Mouse (Mus musculus) layer of hippocampus, postnatal 36 days (tissue): ENCODE measurements around the gene Mllt10. TPM values are rescaled to one million over a fixed set of nuclear protein-coding genes. Genes with fewer than 3 reads are reported as not detected.
"Not testable (repeated sequence)": the region's sequence is repeated elsewhere in the genome, so short reads cannot be mapped to it uniquely, and the experiment has no call there.

ENCODE experiments used
- DNase-seq, 2 experiments: peaks; one replicate each; pipeline ENCODE4 v3.0.0; 2022
- total RNA-seq, 2 experiments: library from RNA; stranded (reverse); gene quantifications; 2 replicates each; pipeline ENCODE4 v1.2.3; 2021

The Mllt10 gene
- total RNA-seq, 2 experiments from 2014 or later = 53.7 to 57.7 TPM

DNA sequence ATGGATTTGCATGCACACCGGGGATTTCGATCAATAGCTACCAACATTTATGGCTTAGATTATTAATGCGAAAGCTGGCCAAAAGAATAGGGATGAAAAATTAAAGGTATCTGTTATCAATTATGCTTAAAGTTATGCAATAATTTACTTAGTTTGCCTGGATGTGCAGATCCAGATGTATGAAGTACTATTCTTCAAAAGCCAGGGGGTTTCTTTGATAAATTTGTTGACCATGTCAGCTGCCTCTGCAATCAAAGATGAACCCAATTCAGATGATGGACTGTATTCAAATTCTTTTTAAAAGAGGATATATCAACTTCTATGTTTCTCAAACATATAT lies 3.2 kb upstream of the Mllt10 start:
- no peak for DNase-seq

DNA sequence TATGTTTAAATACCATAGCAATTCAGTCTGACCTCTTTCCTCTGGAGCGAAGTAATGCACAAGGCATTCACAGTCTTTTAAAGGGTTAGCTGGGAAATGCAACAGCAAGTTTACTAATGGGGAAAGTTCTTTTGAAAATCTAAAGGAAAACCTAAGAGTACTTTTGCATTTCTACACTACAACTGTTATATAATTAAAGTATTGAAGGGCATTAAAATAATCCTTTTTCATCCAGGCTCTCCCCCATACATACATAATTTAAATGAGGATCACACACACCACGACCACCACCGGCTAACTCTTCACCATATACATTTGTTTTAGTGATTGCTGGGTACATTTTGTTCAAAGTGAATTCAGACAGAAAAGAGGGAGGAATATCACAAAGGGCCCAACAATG lies 2.5 kb upstream of the Mllt10 start:
- no peak for DNase-seq

DNA sequence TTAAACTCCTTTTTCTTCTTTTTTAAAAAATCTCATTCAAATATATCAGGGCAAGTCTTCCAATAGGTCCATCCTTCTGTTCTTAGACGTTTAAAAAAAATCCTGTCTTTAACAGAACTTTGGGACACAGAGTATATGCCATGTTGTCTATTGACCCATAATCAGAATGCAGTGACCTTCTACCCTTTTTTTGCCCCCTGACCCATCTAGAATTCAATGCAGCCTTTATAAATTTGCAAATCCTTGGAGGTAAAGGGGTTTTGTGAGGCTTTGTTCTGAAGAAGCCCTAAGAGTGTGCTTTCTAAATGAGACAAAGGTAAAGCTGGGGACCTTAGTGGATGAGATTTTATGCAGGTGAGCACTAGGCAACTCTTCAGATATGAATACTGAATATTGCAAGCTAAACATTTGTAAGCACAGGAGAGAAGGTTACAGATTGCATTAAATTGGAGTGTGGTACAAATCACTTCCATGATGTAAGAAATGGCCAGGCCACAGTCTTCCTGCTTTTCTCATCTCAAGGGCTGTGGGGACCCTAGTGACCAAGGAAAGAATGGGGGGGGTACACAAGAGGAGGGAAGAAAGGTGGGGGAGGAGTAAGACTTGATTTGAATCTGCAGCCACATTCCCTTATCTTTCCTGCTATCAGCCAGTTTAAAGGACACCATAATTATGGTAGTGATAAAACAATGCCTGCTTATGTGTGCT lies 1.6 kb upstream of the Mllt10 start:
- no peak for DNase-seq

DNA sequence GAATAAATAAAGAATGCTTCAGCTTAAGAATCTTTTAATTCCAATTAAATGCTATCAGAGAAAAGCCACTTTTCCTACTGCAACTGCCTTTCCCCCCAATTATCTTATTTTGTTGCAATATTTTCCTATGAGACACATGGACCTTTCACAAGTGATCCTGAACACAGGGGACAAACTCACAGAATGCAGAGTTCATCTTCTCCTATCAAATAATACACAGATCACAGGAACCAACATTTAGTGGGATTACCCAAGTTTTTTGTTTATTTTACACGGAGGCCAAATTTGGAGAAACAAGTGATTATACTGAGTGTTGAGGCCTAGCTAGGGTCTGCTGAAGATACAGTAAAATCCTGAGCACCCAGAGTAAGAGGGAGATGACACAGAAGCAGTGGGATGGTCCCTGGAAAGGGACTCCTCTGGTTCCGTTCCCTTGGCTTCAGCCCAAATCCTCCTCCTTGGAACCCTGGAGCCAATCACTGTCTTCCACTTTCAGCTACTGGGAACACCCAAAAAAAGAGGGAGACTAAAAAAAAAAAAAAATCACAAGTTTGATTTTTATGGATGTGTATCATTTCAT lies 996 bp upstream of the Mllt10 start:
- no peak for DNase-seq

DNA sequence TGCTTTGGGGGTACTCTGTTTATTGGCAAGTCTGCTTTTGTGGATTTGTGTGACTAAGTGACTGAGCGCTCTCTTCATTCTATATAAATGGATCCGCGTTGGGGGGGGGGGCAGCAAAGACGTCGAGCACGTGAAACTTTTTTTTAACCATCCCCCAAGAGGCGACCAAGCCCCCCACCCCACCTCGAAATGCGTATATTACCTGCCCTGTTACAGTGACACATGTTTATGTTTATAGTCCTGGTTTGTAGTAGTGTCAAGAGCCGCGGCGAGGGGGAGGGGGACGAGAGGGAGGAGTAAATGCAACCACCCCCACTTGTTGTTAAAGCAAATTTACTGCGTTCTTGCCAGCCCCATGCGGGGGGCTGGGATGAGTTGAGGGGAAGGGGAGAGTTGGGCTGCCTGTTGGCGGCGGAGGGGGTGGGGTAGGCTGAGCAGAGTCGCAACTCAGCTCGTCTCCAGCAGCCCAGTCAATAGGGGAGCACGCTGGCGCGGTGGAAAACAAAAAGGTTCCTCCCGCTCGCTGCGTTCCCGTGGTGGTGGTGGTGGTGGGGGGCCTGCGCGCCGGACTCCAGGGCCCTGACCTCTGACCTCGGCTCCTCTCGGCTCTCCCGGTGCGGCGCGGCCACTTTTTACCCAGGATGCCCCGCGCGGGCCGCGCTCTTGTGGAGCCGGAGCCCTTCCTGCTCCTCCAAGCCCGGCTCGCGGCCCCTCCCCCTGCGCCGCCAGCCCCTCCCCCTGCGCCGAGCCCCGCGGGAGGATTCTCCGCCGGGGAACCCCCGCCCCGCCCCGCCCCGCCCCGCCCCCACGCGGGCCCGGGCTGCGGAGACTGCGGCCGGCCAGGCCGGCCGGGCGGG lies 1.1 kb downstream of the Mllt10 start:
- peak; percentile 89 to 90 for DNase-seq

DNA sequence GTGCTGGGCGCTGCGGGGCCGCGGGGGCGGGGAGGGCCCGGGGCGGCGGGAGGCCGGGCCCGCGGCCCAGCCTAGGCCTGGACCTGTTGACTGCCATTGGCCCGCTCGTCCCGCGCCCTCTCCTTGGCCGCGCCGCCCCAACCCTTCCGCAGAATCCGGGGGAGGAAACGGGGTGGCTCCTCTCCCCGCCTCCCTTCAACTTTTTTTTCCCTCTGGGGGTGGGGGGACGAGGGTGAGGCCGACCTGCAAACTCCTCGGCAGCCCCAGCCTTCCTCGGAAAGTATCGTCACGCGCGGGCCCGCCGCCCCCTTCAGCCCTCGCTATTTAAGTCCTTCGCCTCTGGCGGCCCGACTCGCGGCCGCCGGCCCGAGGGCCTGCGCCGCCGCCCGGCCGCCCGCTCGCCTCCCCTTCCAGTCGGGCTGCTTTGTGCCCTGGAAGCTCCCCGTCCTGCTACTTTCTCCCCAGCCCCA lies 1.8 kb downstream of the Mllt10 start:
- DNase-seq = peak; percentile 89 to 91

DNA sequence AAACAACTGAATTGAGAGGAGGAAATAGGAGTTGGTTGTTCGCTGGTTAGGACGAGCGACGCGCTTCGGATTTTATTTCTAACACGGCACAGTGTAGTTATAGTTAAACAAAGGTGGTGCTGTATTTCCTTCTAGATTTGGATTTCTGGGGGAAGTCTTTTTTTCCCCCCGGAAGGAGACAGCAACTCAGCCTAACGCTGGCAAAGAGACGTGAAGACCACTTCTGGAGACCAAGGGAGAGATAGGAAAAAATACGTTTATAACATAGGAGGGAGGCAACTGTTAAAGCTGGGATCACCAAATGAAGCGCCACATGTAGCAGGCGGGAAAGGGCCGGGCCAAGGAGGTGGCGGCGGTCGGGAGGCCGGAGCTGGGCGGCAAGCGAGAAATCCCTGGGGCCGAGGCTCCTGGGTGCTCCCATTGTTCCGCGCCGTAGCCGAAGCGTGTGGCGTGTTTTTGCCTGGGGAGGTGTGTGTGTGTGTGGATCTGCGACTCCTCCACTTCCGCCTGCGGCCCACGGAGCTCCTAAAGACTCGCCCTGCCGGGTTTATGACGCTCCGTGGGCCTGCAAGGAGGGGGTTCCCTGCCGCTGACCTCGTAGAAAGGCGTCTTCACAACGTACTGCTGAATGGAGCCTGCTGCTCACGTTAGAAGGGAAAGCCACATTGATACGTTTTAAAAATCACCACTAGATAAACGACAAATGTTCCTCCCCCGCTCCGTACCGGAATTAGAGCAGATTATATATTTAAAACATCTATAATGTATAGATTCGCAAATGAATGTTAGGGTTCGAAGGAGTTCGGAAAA lies 2.5 kb downstream of the Mllt10 start:
- DNase-seq = peak; percentile 64

DNA sequence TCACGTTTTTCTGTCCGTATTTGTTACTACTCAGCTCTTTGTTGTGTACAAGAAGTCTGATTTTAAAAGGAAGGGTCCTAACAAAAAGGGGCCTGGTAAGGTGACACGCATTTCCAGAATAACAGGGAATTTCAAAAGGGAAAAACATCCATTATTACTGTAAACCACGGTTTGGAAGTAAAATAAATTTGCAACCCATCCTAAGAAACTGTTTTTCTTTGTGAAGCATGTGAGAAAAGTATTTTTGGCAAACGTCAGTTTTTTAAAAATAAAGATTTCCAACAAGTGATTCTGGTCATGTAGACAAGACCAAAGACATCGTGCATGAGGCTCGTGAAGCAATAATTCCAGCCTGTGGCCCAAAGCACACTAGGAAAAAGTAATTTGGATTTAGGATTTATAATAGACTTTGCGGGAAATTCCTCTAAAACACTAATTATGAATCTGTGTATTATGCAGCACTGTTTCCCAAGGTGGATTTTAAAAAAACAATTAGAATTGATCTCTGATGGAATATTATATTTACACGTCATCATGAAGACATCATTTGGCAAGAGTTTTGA lies 3.2 kb downstream of the Mllt10 start:
- DNase-seq = no peak

DNA sequence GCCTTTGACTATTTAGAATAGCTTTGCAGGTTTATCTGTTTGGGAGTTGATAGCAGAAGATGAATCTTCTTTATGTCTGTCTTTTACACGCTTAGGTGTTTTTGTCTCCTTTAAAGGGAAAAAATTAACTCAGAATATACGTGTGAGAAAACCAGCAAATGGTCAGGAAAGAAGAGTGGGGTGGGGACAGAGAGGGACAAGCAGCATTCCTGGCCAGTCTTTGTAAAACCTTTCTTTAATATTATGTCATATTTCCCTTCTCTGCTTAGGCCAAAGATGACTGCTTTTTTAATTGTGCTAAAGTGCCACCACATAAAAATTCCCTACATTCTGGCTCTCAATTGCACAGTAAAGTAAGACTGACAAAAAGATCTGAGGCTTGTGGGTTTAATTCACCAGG lies 4.0 kb downstream of the Mllt10 start:
- no peak for DNase-seq

DNA sequence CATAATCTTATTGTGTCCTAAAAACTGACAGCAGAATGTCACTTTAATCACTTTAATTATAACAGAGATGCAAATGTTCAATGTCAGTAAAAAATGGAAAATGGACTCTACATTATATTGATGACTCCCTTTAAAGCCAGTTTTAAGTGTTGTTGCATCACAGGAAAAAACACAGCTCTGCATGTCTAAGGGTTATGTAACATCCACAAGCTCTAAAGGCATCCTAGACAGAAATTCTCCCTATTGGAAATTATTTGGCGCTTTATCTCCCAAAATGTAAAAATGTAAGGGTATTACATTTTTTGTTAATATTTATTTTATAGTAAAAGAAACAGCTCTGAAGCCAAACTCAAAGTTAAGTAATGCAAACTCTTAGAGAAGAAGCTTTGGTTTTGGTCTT lies 4.9 kb downstream of the Mllt10 start:
- no peak for DNase-seq

DNA sequence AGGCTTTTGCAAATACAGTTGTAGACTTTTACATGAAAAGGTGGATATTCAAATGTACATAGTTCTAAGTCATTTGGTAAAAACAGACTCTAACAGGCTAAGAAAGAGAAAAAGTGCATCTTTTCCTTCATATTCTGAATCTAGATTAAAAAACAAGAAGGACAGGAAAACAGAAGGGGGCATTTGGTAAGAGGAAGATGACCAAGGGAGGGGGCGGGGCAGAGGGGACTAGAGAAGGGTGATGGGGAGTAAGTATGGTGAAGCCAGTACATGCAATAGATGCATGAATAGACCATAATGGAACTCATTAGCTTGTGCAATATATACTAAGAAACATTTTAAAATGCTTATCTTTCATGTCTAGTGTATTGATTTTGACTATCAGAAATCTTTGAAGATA lies 5.4 kb downstream of the Mllt10 start:
- DNase-seq = no peak

DNA sequence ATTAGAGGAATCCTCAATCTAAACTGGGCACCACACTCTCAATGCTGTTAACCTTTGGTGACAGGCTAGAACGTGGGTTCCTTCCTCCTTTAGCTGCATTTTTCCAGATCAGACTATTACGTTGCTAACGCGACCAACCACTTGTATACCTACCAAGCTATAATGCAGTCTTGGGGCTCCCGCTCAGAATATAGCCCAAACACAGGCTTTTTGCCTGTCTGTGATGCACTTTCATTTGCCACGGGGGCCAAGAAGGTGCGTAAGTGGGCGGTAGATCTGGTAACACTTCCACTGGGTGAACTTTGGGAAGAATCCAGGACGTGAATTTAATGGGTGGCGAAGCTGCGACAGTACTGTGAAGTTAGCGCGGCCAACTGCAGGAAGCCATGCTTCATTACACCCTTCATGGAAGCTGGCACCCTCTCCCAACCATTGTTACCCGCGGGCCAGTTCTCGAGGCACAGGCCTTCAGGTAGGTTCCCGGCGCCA lies 8.8 kb downstream of the Mllt10 start:
- DNase-seq = peak; percentile 53 to 58

DNA sequence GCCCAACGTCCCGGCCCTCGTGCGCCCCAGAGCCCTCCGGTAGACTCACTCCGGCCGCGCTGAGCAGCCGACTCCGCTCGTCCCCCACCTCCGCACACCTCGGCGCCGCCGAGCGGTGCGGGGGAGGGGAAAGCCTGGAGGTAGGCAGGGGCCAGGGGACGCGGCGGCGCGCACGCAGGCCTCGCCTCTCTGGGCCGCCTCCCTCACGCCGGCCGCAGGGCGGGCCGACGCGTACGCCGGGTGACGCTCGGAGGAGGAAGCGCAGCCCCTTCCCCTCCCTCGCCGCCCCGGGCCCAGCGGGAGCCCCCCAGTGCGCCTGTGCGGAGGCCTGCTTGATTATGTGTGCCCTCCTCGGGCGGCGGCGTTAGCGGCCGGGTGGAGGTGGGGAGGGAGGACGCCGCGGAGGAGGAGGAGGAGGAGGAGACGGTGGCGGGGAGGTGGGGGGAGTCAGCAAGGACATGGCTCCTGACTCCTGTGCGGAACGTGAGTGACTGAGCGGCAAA lies 9.4 kb downstream of the Mllt10 start:
- DNase-seq = peak; percentile 92 to 93

DNA sequence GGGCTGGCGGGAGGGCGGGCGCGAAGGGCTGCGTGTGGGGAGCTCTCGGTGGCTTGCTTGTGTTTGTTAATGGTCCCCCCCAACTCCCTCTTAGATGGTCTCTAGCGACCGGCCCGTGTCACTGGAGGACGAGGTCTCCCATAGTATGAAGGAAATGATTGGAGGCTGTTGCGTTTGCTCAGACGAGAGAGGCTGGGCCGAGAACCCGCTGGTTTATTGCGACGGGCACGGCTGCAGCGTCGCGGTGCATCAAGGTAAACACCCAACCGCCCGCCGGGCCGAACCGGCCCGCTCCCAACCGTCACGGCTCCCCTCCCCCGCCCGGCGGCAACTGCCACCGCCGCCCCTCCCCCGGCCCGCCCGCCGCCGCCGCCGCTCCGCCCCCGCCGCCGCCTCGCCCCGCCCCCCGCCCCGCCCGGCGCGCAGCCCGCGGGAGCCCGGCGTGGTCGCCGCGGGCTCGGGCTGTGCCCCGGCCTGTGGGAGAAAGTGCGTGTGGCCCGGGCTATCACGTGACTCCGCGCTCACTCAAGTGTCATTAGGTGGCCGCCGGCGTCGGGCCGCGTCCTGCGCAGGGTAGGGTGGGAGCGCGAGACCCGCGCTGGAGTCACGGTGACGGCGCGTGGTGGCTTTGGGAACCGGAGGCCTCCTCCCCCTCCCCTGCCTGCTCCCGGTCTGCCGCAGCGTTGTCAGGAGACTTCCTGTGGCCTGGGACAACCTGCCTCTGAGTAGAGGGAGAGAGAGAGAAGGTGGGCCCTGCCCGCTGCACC lies 10.1 kb downstream of the Mllt10 start:
- DNase-seq = peak; percentile 63 to 66

DNA sequence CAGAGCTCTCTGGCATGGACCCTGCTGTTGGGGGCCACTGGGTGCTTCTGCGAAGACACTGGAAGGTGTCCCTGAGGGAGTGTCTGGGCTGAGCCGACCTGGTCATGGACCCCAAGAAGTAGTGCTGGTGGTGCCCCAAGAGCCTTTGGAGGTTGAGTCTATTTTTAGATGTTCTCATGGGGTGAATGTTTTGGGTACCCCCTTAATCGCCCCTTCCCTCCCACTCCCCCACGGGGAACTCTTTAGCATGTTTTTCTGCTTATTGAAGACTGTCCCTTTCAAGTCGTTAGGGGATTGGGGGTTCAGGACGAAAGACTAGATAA lies 10.6 kb downstream of the Mllt10 start:
- no peak for DNase-seq

DNA sequence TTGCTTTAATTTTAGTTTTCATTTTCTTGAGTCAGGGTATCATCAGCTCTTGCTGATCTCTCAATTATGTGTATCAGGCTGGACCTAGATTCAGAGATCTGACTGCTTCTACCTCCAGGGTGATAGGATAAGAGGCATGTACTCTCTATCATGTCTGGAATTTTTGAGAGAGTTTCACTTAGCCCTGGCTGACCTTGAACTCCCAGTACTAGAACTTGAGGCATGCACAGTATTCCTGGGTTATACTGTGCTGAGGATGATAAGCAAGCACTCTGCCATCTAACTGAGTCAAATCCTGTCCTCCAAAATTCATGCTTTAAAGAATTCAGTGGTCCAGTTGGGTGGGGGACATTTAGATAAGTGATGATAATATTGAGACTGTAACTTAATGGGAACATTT lies 11.4 kb downstream of the Mllt10 start:
- DNase-seq = no peak

DNA sequence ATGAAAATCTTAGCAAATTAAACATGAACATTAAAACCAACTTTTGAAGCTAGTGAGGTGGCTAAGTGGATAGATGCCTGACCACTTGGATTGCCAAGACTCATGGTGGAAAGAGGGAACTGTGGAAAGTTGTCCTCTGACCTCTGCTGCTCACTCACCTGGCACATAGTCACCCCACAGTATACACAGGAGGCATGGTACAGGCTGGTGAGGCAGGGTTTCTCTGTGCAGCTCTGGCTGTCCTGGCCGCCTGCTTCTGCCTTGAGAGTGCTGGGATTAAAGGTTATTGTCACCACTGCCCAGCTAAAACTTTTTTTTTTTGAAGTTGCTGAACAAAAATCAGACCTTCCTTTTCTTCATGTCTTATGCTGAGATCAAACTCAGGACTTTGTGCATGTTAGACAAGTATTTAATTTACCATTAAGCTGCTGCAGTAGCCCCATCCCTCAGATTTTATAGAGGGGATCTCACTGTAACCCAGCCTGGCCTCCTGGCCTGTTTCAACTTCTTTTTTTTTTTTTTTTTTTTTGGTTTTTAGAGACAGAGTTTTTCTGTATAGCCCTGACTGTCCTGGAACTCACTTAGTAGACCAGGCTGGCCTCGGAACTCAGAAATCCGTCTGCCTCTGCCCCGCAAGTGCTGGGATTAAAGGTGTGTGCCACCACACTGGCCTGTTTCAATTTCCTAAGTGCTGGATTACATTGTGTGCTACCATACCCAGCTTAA lies 13.2 kb downstream of the Mllt10 start:
- no peak for DNase-seq

DNA sequence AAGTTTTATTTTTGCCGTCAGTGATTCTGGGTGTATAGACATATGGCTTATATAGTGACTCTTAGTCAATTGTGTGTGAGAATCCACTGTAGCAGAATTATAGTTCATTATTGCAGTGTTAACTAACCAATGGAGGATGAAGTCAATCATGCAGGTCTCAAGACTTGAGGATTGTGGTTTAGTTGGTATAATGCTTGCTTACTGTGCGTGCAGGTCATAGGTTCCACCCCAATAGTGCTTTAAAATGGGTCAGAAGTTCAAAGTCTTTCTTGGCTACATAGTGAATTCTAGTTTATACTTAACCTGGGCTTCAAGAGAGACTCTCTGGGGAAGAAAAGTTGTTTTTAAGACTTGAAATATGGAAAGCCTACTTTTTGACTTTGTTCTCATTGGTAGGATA lies 16.9 kb downstream of the Mllt10 start:
- no peak for DNase-seq

DNA sequence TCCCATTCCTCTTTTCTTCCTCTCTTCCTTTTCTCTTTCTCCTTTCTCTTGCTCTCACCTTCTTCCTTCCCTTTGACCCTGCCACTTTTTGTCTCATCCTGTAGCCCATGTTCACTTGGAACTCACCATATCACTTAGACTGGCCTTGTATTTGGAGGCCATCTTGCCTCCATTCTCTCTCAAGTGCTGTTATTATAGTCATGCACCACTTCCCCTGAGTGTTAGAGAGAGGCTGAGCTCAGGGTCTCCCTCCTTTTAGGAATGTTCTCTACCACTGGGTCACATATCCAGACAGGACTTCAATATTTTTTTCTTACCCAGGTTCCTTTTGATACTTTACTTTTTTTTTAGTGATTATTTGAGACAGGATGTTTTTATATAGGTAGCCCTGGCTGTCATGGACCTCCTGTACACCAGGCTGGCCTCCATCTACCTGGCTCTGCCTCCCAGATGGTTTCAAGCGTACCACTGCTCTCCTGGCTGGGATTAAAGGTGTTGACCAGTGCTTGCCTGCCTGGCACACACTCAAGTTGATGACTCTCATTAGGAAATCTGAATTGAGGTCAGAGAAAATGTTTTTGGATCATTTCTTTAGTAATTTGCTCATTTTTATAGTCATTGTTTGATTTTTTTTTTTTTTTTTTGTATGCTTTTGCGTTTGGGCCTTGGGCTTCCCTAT lies 25.3 kb downstream of the Mllt10 start:
- no peak for DNase-seq

DNA sequence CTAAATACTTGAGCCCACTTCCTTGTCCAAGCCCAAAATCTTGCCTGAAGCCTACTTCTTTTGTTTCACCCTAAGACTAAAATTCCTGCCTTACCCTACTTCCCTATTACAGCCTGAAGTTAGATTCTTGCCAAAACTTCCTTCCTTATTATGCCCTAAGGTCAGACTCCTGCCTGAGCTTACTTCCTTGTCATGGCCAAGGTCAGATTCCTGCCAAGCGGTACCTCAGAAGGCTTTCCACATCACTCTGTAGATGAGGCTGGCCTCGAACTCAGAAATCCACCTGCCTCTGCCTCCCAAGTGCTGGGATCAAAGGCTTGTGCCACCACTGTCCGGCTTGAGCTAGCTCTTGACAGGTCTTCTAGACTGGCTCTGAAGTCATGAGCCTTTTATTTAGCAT lies 32.7 kb downstream of the Mllt10 start:
- not testable (repeated sequence) for DNase-seq
